Mouse (Mus musculus) stomach, postnatal 0 days (tissue): Measurements from ENCODE around the gene Ubash3a. TPM values are rescaled to one million over a fixed set of nuclear protein-coding genes. Genes with fewer than 3 reads are reported as not detected.

Experiments
- ATAC-seq: fragments of 200-750 bp; cut with Nextera tagmentation; 2 replicates; pipeline ENCODE4 v1.8.0; 2017; ENCODE audit not compliant: low FRiP score, low TSS enrichment
- DNase-seq: peaks from one replicate; pipeline ENCODE4 v3.0.0-alpha.2; 2016; ENCODE audit warnings: low spot score
- H3K27ac ChIP-seq: fragments of 300-500 bp; sonication (generic); replicated peaks from 2 replicates; pipeline ENCODE4 v1.5.1; 2014; ENCODE audit warnings: mild to moderate bottlenecking, control low read depth
- H3K27me3 ChIP-seq: fragments of 300-500 bp; sonication (generic); 2 replicates; pipeline ENCODE4 v1.6.1; 2014; ENCODE audit warnings: low read length; ENCODE audit not compliant: control insufficient read depth, insufficient read depth
- H3K36me3 ChIP-seq: fragments of 300-500 bp; sonication (generic); 2 replicates; pipeline ENCODE4 v1.6.1; 2014; ENCODE audit warnings: low read length, mixed read lengths; ENCODE audit not compliant: control insufficient read depth, insufficient read depth
- H3K4me1 ChIP-seq: fragments of 300-500 bp; sonication (generic); replicated peaks from 2 replicates; pipeline ENCODE4 v1.6.1; 2014; ENCODE audit warnings: antibody characterized with exemption; ENCODE audit not compliant: control insufficient read depth, insufficient read depth
- H3K4me2 ChIP-seq: fragments of 300-500 bp; sonication (generic); replicated peaks from 2 replicates; pipeline ENCODE4 v1.6.1; 2014; ENCODE audit warnings: low read depth, mild to moderate bottlenecking, control low read depth, moderate library complexity
- H3K4me3 ChIP-seq: fragments of 300-500 bp; sonication (generic); 2 replicates; pipeline ENCODE4 v1.5.1; 2014; ENCODE audit warnings: low read depth, low read length, control low read depth
- H3K9ac ChIP-seq: fragments of 300-500 bp; sonication (generic); 2 replicates; pipeline ENCODE4 v1.6.1; 2014; ENCODE audit warnings: mild to moderate bottlenecking, low read length, control low read depth, mixed read lengths
- H3K9me3 ChIP-seq: fragments of 300-500 bp; sonication (generic); 2 replicates; pipeline ENCODE4 v1.6.1; 2016; ENCODE audit warnings: low read length; ENCODE audit not compliant: control insufficient read depth
- CTCF ChIP-seq: IDR thresholded peaks from 2 replicates; pipeline ENCODE4 v1.5.1; 2016; ENCODE audit warnings: antibody characterized with exemption, low read depth, mild to moderate bottlenecking, moderate library complexity
- EP300 ChIP-seq: optimal IDR thresholded peaks from 2 replicates; pipeline ENCODE3; 2016; ENCODE audit warnings: antibody characterized with exemption
- WGBS: fragments of 180-500 bp; shearing (Covaris S2); extraction: QIAGEN DNeasy Blood & Tissue Kit; methylation state at CpG from one replicate; pipeline ENCODE4 v1.1.7; 2014; 5-methylcytosine and 5-hydroxymethylcytosine counted together
- polyA plus RNA-seq: library from polyadenylated mRNA; unstranded; fragments of >200 nt; fragmentation: Nextera tagmentation; extraction: Ambion mirVana; gene quantifications from 2 replicates; pipeline ENCODE4 v1.2.1, GENCODE M21; 2015

The Ubash3a gene
- polyA plus RNA-seq, 1 experiment from 2014 or later, result 0.13 TPM

DNA sequence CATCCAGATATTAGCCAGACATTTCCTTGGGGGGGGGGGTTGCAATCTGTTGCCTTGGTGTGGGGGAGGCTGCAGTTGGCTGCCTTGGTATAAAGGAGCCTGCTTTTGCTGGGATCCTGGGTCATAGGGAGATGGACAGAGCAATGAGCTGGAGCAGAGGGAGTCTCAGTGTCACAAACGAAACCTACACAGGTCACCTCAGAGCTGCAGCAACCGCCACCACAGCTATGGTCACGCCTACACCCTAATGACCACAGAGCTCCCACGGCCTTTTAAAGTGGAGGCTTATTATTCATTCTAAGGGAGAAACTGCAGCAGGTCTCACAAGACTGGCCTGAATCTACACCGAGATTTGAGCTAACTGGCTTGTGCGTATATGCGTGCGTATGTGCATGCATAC is 15.8 kb upstream of the Ubash3a start:
- Histone ChIP-seq H3K27ac (no peak overlapping the region), H3K4me1 (no peaks in the 10 kb centered on the region), H3K9me3 (no peaks in the 10 kb centered on the region), H3K36me3 (no peaks in the 10 kb centered on the region), H3K4me2 (no peak overlapping the region), H3K27me3 (no peaks in the 10 kb centered on the region), H3K9ac (no peak overlapping the region), H3K4me3 (no peak overlapping the region)
- no peak for TF ChIP-seq EP300
- no peak for TF ChIP-seq CTCF
- WGBS, result 67% methylated on average over 8 of the region's 8 CpGs
- no peak for DNase-seq
- ATAC-seq, result no peak

DNA sequence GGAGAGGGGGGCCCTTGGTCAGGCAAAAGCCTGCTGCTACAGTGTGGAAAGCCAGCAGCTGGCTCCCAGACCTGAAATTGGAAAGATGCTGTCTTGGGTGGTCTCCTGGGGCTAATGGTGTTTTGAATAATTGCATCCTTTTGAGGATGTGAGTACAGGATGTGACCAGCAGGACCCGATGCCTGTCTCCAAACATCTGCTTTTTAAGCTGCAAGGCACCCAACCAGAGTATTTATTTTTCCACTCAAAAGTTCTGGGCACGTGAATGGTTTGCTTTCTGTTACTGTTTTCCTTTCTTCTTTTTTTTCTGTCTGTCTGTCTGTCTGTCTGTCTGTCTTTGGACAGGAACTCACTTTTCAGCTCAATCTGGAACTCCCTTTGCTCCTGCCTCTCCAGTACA is 15.0 kb upstream of the Ubash3a start:
- TF ChIP-seq EP300, result no peak
- Histone ChIP-seq H3K9ac (no peak overlapping the region), H3K27ac (no peak overlapping the region), H3K9me3 (no peaks in the 10 kb centered on the region), H3K4me2 (no peak overlapping the region), H3K36me3 (no peaks in the 10 kb centered on the region), H3K27me3 (no peaks in the 10 kb centered on the region), H3K4me1 (no peaks in the 10 kb centered on the region), H3K4me3 (no peak overlapping the region)
- no peak for DNase-seq
- ATAC-seq, result no peak
- 35% methylated on average over 2 of the region's 2 CpGs for WGBS

DNA sequence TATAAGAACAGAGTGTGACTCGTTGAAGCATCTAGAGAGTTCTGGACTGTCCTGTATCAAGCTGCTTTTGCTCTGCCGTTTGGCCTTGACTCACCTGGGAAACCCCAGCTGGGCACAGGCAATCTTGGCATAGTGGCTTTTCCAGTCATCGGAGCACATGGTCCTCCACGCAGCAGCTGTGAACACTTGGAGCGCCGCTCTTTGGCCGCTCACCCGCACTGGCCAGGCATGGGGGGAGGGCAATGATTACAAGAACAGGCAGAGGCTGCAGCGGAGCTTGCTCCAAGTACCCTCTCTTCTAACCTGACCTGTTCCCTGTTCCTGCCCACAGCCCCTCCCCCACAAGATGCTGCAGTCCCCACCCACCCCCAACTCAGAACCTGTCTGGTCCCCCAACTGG is 14.3 kb upstream of the Ubash3a start:
- no peaks in the 10 kb centered on the region for H3K36me3 ChIP-seq
- no peaks in the 10 kb centered on the region for H3K27me3 ChIP-seq
- H3K4me3 ChIP-seq, result no peak overlapping the region
- no peak overlapping the region for H3K27ac ChIP-seq
- no peak for DNase-seq
- no peak for TF ChIP-seq CTCF
- no peak for TF ChIP-seq EP300
- ATAC-seq, result no peak
- no peak overlapping the region for H3K9ac ChIP-seq
- H3K4me1 ChIP-seq, result no peaks in the 10 kb centered on the region
- WGBS, result 67% methylated on average over 9 of the region's 9 CpGs
- no peak overlapping the region for H3K4me2 ChIP-seq
- no peaks in the 10 kb centered on the region for H3K9me3 ChIP-seq

DNA sequence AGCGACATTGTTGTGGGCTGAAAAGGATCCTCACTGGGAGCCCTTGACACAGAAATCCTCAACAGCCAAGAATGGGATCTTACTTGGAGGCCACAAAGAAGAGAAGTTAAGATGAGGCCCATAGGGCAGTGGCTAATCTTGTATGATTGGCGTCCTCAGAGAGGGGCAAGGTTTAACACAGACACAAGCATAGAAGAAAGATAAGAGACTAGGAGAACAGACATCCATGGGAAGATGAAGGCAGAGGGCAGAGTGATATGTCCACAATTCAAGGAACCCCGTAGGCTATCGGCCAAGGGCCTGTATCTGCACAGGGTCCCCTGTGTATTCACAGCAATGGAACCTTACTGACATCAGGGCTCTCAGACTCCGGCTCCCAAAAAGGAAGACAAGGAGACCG is 12.5 kb upstream of the Ubash3a start:
- ATAC-seq (no peak), DNase-seq (no peak)
- TF ChIP-seq EP300 (no peak), CTCF (no peak)
- Histone ChIP-seq H3K9ac (no peak overlapping the region), H3K9me3 (no peaks in the 10 kb centered on the region), H3K4me3 (no peak overlapping the region), H3K4me1 (no peaks in the 10 kb centered on the region), H3K36me3 (no peaks in the 10 kb centered on the region), H3K27me3 (no peaks in the 10 kb centered on the region), H3K27ac (no peak overlapping the region), H3K4me2 (no peak overlapping the region)
- WGBS, result 88% methylated on average over 6 of the region's 6 CpGs

DNA sequence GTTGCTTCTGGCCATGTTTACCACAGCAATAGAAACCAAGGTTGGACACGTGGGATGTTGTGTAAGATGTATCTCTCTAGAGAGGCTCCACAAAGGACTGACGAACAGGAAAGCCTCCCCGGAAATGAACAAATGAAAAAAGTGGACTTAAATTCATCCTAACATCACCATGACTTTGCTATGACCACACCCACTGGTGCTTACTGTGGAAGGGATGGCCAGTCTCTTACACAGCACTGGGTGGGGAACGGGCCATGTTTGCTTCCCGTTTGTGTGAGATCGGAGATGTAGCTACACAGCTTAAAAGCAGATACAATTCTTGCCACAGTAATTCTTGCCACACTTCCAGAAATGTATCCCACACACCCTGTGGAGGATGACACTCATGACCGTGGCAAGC is 11.4 kb upstream of the Ubash3a start:
- WGBS, result 73% methylated on average over 7 of the region's 7 CpGs
- ATAC-seq (no peak), DNase-seq (no peak)
- Histone ChIP-seq H3K9ac (no peak overlapping the region), H3K9me3 (no peaks in the 10 kb centered on the region), H3K27me3 (no peaks in the 10 kb centered on the region), H3K36me3 (no peaks in the 10 kb centered on the region), H3K27ac (no peak overlapping the region), H3K4me1 (no peaks in the 10 kb centered on the region), H3K4me3 (no peak overlapping the region), H3K4me2 (no peak overlapping the region)
- no peak for TF ChIP-seq EP300
- no peak for TF ChIP-seq CTCF

DNA sequence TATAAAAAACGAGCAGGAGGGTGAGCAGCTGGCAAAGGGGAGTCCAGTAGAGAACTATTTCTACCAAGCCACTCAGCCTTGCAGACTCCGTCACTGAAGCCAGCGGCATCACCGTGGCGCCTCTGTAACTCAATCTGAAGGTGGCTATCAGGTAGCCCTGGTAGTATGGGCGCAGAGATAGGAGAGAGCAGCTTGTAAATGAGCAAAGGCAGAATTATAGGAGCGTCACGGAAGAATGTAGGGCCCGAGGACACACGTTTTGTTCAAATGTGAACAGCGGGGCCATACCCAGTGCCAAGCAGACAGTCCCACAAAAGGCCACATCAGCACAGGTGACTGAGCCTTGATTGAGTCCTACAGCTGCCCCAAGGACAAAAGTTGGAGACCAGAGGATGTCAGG is 8.8 kb upstream of the Ubash3a start, which contains the start of gene Tmprss3:
TSS of gene Tmprss3 (minus strand) at position 101 of the 400 bp plus-strand sequence.
- ATAC-seq, result no peak
- no peak for TF ChIP-seq EP300

More for the DNA sequence above, 8.8 kb upstream of the Ubash3a start, which contains the start of gene Tmprss3:
- no peaks in the 10 kb centered on the region for H3K9me3 ChIP-seq
- no peak within 1 kb of the TSS for H3K9ac ChIP-seq
- no peak within 1 kb of the TSS for H3K27ac ChIP-seq
- DNase-seq, result no peak
- no peaks in the 10 kb centered on the region for H3K27me3 ChIP-seq
- H3K4me3 ChIP-seq, result no peak within 1 kb of the TSS
- WGBS, result 84% methylated on average over 11 of the region's 11 CpGs
- no peaks in the 10 kb centered on the region for H3K4me1 ChIP-seq
- no peak within 1 kb of the TSS for H3K4me2 ChIP-seq
- no peaks in the 10 kb centered on the region for H3K36me3 ChIP-seq
